Mouse (Mus musculus) heart, embryonic 14.5 days (tissue): ENCODE results near the gene Gm10647. TPM values are rescaled to one million over a fixed set of nuclear protein-coding genes. Genes with fewer than 3 reads are reported as not detected.

Experiments used
- polyA plus RNA-seq: library from polyadenylated mRNA; unstranded; fragments of >200 nt; fragmentation: Nextera tagmentation; extraction: Ambion mirVana; gene quantifications from 2 replicates; pipeline ENCODE4 v1.2.1, GENCODE M21; 2014

The Gm10647 gene
- polyA plus RNA-seq, 1 experiment from 2014 or later: 0.57 TPM

Other genes with a start within 250 kb of the Gm10647 start
- gene Usp3, start 203.9 kb upstream of the Gm10647 start, polyA plus RNA-seq: 39.9 and 51.7 TPM in 2 replicates
- gene Car12, start 83.4 kb upstream of the Gm10647 start, polyA plus RNA-seq: 0.26 and 0.42 TPM in 2 replicates
- gene Aph1b, start 1.5 kb upstream of the Gm10647 start, polyA plus RNA-seq: 9.1 and 11.0 TPM in 2 replicates
- gene Aph1c, start 37.7 kb downstream of the Gm10647 start, polyA plus RNA-seq: 2.1 and 4.5 TPM in 2 replicates
- gene Rab8b, start 122.6 kb downstream of the Gm10647 start, polyA plus RNA-seq: 16.7 and 18.9 TPM in 2 replicates
- 515 and 527 TPM in 2 replicates for gene Rps27l, start 149.0 kb downstream of the Gm10647 start, polyA plus RNA-seq
- gene Lactb, start 178.4 kb downstream of the Gm10647 start, polyA plus RNA-seq: 8.5 and 8.7 TPM in 2 replicates